Mouse (Mus musculus): ENCODE data around the gene Exosc5.

- TF ChIP-seq TAL1 (conservative IDR thresholded peaks at IDR 0.05; ENCODE audit: low read depth, low read length) (no peak), CTCF (IDR thresholded peaks at IDR 0.05; ENCODE audit: low read depth, low read length) (no peak), GATA1 (IDR thresholded peaks at IDR 0.05; ENCODE audit: borderline replicate concordance, low read length) (no peak), GATA2 (IDR thresholded peaks at IDR 0.05; ENCODE audit: borderline replicate concordance, low read depth, low read length) (no peak)
Observed at GRCm38 (mm10) chr7:25672442-25672841, 13.5 kb downstream of the Exosc5 start.

Data from G1E (cell line).